Mouse (Mus musculus): Measurements from ENCODE around the gene 4931409K22Rik. TPM values are rescaled to one million over a fixed set of nuclear protein-coding genes. Genes with fewer than 3 reads are reported as not detected.
A peak's percentile ranks its signal among the peaks of the same experiment; 100 is the strongest.

The 4931409K22Rik gene
- polyA plus RNA-seq, 1 experiment, result not detected

GRCm38 (mm10) chr5:24604080-24604655 is 47.6 kb upstream of the 4931409K22Rik start:
- H3K4me2 ChIP-seq (ENCODE audit: low read depth), result peak overlapping the region; percentile 83

GRCm38 (mm10) chr5:24603431-24604010 is 46.9 kb upstream of the 4931409K22Rik start:
- Histone ChIP-seq H3K79me2 (ENCODE audit: control insufficient read depth, insufficient read depth) (peaks cover 10% of the 10 kb centered on the region), H3K4me2 (ENCODE audit: low read depth) (peak overlapping the region; percentile 83), H3ac (ENCODE audit: control insufficient read depth, insufficient read length) (peak overlapping the region; percentile 80), H3K36me3 (ENCODE audit: control insufficient read depth, insufficient read depth) (no peaks in the 10 kb centered on the region), H3K4me3 (peak overlapping the region; percentile 63), H3K27me3 (ENCODE audit: control insufficient read depth, insufficient read depth, insufficient read length) (no peaks in the 10 kb centered on the region)
- TF ChIP-seq REST (IDR thresholded peaks at IDR 0.05; ENCODE audit: insufficient read depth, insufficient read length) (no peak), POLR2A (IDR thresholded peaks at IDR 0.05; ENCODE audit: insufficient read length, low read depth) (no peak), MAX (IDR thresholded peaks at IDR 0.05; ENCODE audit: low read depth) (no peak), E2F4 (IDR thresholded peaks at IDR 0.05; ENCODE audit: insufficient read depth) (no peak), MYOD1 (IDR thresholded peaks at IDR 0.05; ENCODE audit: control insufficient read depth in 1 of 3, insufficient read length in 2 of 3, low read depth in 2 of 3) (no peak), MYOG (IDR thresholded peaks at IDR 0.05; ENCODE audit: control insufficient read depth in 1 of 3, insufficient read depth in 1 of 3, insufficient read length in 2 of 3, low read depth in 2 of 3) (no peak), CEBPB (IDR thresholded peaks at IDR 0.05; ENCODE audit: insufficient read depth, poor library complexity, severe bottlenecking) (no peak), POLR2AphosphoS2 (IDR thresholded peaks at IDR 0.05; ENCODE audit: insufficient read length, low read depth) (no peak), USF1 (IDR thresholded peaks at IDR 0.05; ENCODE audit: low read depth) (no peak), TCF12 (IDR thresholded peaks at IDR 0.05; ENCODE audit: insufficient read depth, poor library complexity, severe bottlenecking) (no peak), SRF (IDR thresholded peaks at IDR 0.05; ENCODE audit: control insufficient read depth, insufficient read length, low read depth) (no peak), TCF3 (IDR thresholded peaks at IDR 0.05; ENCODE audit: insufficient read length, low read depth) (no peak)

More at GRCm38 (mm10) chr5:24604080-24604655, 47.6 kb upstream of the 4931409K22Rik start:
- peak overlapping the region; percentile 37 for H3K4me3 ChIP-seq
- H3ac ChIP-seq (ENCODE audit: control insufficient read depth, insufficient read length), result peak overlapping the region; percentile 80
- H3K79me2 ChIP-seq (ENCODE audit: control insufficient read depth, insufficient read depth), result peaks cover 7% of the 10 kb centered on the region
- H3K36me3 ChIP-seq (ENCODE audit: control insufficient read depth, insufficient read depth), result no peaks in the 10 kb centered on the region
- peak; percentile 41 for TF ChIP-seq POLR2AphosphoS2 (IDR thresholded peaks at IDR 0.05; ENCODE audit: insufficient read length, low read depth)
- no peak for TF ChIP-seq POLR2A (IDR thresholded peaks at IDR 0.05; ENCODE audit: insufficient read length, low read depth)
- TF ChIP-seq REST (IDR thresholded peaks at IDR 0.05; ENCODE audit: insufficient read depth, insufficient read length), result no peak
- H3K27me3 ChIP-seq (ENCODE audit: control insufficient read depth, insufficient read depth, insufficient read length), result no peaks in the 10 kb centered on the region

GRCm38 (mm10) chr5:24602751-24603343 is 46.2 kb upstream of the 4931409K22Rik start:
- H3K27me3 ChIP-seq (ENCODE audit: control insufficient read depth, insufficient read depth, insufficient read length), result no peaks in the 10 kb centered on the region
- H3K4me2 ChIP-seq (ENCODE audit: low read depth), result peak overlapping the region; percentile 95
- H3K4me3 ChIP-seq, result peak overlapping the region; percentile 63
- peak; percentile 91 for TF ChIP-seq POLR2AphosphoS2 (IDR thresholded peaks at IDR 0.05; ENCODE audit: insufficient read length, low read depth)
- peak; percentile 74 for TF ChIP-seq POLR2A (IDR thresholded peaks at IDR 0.05; ENCODE audit: insufficient read length, low read depth)
- no peak for TF ChIP-seq MAX (IDR thresholded peaks at IDR 0.05; ENCODE audit: low read depth)
- H3K79me2 ChIP-seq (ENCODE audit: control insufficient read depth, insufficient read depth), result peaks cover 10% of the 10 kb centered on the region
- peak overlapping the region; percentile 80 for H3ac ChIP-seq (ENCODE audit: control insufficient read depth, insufficient read length)
- H3K36me3 ChIP-seq (ENCODE audit: control insufficient read depth, insufficient read depth), result no peaks in the 10 kb centered on the region

GRCm38 (mm10) chr5:24601911-24602750 is 45.5 kb upstream of the 4931409K22Rik start:
- H3K79me2 ChIP-seq (ENCODE audit: control insufficient read depth, insufficient read depth), result peaks cover 10% of the 10 kb centered on the region
- H3ac ChIP-seq (ENCODE audit: control insufficient read depth, insufficient read length), result peak overlapping the region; percentile 80
- peak overlapping the region; percentile 95 for H3K4me2 ChIP-seq (ENCODE audit: low read depth)
- TF ChIP-seq TCF12 (IDR thresholded peaks at IDR 0.05; ENCODE audit: insufficient read depth, poor library complexity, severe bottlenecking) (no peak), POLR2A (IDR thresholded peaks at IDR 0.05; ENCODE audit: insufficient read length, low read depth) (peak; percentile 70), E2F4 (IDR thresholded peaks at IDR 0.05; ENCODE audit: insufficient read depth) (no peak), REST (IDR thresholded peaks at IDR 0.05; ENCODE audit: insufficient read depth, insufficient read length) (no peak), USF1 (IDR thresholded peaks at IDR 0.05; ENCODE audit: low read depth) (no peak), MYOD1 (IDR thresholded peaks at IDR 0.05; ENCODE audit: control insufficient read depth in 1 of 3, insufficient read length in 2 of 3, low read depth in 2 of 3) (peak in 1 of 3 experiments; percentile 24), TCF3 (IDR thresholded peaks at IDR 0.05; ENCODE audit: insufficient read length, low read depth) (no peak), MAX (IDR thresholded peaks at IDR 0.05; ENCODE audit: low read depth) (no peak), MYOG (IDR thresholded peaks at IDR 0.05; ENCODE audit: control insufficient read depth in 1 of 3, insufficient read depth in 1 of 3, insufficient read length in 2 of 3, low read depth in 2 of 3) (peak in 1 of 3 experiments; percentile 51), CEBPB (IDR thresholded peaks at IDR 0.05; ENCODE audit: insufficient read depth, poor library complexity, severe bottlenecking) (no peak), POLR2AphosphoS2 (IDR thresholded peaks at IDR 0.05; ENCODE audit: insufficient read length, low read depth) (peak; percentile 75), SRF (IDR thresholded peaks at IDR 0.05; ENCODE audit: control insufficient read depth, insufficient read length, low read depth) (no peak)
- H3K27me3 ChIP-seq (ENCODE audit: control insufficient read depth, insufficient read depth, insufficient read length), result no peaks in the 10 kb centered on the region
- H3K4me3 ChIP-seq, result peak overlapping the region; percentile 63
- H3K36me3 ChIP-seq (ENCODE audit: control insufficient read depth, insufficient read depth), result no peaks in the 10 kb centered on the region
